Mouse (Mus musculus) right cerebral cortex, postnatal 14 days (tissue): ENCODE results near the gene Syngap1.
"Not testable (repeated sequence)": the region's sequence is repeated elsewhere in the genome, so short reads cannot be mapped to it uniquely, and the experiment has no call there.

ENCODE experiments used
- DNase-seq: peaks from one replicate; pipeline ENCODE4 v3.0.0; 2022

The Syngap1 gene

DNA sequence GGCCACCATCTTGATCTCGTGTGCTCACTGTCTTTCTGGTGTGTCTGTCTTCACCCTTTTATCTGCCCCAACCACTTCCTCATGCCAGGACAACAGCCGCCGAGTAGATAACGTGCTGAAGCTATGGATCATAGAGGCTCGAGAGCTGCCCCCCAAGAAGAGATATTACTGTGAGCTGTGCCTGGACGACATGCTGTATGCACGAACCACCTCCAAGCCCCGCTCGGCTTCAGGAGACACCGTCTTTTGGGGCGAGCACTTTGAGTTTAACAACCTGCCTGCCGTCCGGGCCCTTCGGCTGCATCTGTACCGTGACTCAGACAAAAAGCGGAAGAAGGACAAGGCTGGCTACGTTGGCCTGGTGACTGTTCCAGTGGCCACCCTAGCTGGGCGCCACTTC lies 15.8 kb downstream of the Syngap1 start:
- no peak for DNase-seq

DNA sequence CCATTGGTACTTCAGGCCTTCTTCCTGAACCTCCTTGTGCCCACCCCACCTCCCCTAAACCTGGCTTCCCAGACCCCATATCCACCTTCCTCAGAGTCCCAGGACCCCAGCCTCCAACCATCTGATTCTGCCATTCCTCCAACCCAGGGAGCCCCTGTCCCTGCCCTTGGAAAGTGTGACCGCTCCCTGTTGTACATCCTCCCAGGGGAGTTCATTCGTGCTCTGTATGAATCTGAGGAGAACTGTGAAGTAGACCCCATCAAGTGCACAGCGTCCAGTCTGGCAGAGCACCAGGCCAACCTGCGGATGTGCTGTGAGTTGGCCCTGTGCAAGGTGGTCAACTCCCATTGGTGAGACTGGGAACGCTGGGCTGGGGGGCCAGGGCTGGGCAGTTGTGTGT lies 16.8 kb downstream of the Syngap1 start:
- no peak for DNase-seq

DNA sequence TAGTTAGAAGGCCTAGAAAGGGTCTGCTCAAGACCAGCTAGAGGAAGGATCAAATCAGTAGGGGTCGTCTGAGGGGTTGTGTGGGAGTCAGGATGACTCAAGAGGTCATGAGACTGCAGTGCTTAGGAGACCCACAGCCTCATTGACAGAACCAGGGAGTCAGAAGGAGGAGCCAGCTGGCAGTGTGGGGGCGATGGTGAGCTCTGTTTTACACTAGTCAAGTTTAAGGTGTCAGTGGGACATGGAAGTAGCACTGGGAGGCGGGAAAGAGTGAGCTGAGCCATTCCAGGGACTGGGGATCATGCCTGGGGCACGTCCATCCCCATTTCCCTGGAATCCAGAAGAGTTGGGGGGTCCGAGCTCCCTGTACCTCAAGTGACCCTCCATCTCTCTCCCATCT lies 17.8 kb downstream of the Syngap1 start:
- no peak for DNase-seq

DNA sequence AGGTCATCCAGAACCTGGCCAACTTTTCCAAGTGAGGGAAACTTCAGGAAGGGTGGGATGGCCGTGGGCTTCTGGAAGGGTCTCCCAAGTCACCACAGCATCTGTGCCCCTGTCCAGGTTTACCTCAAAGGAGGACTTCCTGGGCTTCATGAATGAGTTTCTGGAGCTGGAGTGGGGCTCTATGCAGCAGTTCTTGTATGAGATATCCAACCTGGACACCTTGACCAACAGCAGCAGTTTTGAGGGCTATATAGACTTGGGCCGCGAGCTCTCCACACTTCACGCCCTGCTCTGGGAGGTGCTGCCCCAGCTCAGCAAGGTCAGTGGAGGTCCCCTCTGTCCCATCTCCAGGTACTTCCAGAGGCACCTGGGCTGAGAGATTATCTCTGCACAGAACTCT lies 18.8 kb downstream of the Syngap1 start:
- DNase-seq: no peak

DNA sequence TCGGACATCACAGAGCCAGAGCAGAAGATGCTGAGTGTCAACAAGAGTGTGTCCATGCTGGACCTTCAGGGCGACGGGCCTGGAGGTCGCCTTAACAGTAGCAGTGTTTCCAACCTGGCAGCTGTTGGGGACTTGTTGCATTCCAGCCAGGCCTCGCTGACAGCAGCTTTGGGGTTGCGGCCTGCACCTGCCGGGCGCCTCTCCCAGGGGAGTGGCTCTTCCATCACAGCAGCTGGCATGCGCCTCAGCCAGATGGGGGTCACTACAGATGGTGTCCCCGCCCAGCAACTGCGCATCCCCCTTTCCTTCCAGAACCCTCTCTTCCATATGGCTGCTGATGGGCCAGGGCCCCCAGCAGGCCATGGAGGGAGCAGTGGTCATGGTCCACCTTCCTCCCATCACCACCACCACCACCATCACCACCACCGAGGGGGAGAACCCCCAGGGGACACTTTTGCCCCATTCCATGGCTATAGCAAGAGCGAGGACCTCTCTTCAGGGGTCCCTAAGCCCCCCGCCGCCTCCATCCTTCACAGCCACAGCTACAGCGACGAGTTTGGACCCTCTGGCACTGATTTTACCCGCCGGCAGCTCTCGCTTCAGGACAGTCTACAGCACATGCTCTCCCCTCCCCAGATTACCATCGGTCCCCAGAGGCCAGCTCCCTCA lies 20.7 kb downstream of the Syngap1 start:
- no peak for DNase-seq

DNA sequence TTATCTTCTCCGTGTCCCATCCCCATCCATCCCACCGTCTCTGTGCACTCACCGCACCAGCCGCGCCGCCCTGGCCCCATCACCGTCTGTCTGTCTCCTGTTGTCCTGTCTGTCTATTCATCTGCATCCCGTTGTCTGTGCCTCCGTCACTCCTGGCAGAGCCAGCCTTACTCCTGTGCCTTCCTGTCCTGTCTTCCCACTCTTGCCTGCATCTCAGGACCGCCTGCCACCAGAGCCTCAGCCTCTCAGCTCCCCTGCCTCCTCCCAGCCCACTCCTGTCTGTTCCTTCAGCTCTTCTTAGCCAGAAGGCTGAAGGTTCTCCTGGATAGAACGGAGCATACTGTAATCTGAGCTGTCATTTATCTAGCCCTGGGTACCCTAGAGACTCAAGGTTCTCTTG lies 25.9 kb downstream of the Syngap1 start:
- no peak for DNase-seq

DNA sequence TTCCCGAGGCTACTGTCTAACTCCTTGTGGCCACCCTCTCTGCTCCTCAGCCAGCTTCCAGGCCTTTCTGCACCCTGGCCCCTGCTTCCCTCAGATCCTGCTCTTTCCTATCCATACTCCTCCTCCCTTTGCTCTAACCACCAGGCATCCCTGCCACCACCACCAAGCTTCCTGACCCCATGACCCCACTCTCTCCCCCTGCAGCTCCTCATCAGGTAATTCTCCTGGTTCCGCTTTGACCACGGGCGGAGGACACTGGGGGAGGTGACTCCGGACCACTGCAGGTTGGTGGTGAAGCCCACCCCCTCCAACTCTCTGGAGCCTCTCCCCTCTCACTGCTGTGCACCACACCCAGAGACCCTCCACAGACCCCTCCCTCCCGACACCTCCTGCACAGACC lies 26.4 kb downstream of the Syngap1 start:
- DNase-seq: no peak

DNA sequence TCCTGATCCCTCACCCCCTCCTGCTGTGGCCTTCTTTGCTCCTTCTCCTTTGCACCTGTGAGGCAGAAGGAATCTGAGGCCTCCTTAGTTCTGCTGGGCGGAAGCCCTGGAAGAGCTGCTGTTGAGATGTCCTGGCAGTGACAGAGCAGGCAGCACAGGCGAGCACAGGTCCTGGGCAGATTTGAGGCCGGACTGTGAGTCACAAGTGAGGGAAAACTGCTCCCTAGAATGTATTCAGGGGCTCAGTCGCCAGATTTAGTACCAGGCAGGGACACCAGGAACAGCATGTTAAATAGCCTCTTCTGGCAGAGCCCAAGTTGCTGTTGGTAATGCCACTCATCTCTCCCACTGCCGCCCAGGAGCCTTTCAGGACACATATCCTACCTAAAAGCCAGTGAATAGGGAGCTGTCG lies 27.2 kb downstream of the Syngap1 start:
- no peak for DNase-seq

DNA sequence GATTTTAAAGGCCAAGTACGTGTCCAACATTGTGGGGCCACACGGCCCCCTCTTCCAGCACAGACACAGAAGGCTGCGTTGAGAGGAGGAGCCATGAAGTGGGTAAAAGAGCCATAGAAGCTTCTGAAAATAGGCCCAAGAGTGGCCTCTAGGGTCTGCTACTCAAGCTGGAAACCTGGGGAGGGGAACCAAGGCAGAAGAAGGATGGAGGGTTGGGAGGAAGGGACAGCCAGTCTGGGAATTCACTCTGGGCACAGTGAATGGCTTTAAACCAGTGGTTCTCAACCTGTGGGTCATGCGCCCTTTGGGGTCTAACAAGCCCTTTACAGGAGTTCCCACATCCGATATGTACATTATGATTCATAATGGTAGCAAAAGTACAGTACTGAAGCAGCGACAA lies 28.2 kb downstream of the Syngap1 start:
- DNase-seq: no peak

DNA sequence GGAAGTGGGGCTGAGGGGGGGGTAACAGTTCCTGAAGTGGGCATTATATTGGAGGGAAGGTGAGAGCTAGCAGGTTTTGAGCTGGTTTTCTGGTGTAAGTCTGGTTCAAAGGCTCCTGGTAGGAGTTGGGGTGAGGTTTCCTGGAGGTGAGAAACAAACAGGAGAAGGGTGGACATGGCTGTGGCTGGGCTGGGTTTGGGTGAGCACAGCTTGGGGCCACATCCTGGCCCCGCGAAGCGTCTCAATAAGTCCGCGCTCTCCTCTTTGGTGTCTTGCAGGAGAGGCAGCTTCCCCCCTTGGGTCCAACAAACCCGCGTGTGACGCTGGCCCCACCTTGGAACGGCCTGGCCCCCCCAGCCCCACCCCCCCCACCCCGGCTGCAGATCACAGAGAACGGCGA lies 29.2 kb downstream of the Syngap1 start:
- DNase-seq: no peak

DNA sequence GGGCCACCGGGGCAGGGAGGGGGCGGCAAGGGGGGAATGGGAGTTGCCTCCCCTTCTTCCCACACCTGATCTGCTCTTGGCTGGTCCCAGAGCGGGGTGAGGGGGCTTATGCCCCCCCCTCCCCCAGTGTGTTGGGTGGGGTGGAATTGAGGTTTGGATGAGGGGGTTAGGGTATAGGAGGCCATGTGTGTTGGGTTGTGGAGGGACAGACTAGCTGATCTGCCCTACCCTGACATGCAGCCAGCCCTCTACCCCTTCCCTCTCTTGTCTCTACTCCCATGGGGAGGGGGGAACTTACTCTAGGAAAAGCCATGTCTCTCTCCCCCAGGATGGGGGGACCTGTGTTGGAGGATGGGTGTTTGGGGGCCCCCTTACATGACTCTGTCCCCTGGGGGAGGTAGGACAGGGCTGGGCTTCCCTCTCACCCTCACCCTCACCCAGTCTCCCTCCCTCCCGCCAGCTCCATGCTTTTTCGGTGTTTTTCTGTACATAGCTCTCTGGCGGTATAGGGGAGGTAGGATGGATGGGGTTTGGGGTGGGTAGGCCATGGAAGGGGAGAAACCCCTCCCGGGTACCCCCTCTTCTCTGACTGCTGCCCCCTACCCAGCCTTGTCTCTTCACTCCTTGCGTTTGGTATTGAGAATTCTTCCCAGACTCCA lies 30.3 kb downstream of the Syngap1 start:
- DNase-seq: no peak

DNA sequence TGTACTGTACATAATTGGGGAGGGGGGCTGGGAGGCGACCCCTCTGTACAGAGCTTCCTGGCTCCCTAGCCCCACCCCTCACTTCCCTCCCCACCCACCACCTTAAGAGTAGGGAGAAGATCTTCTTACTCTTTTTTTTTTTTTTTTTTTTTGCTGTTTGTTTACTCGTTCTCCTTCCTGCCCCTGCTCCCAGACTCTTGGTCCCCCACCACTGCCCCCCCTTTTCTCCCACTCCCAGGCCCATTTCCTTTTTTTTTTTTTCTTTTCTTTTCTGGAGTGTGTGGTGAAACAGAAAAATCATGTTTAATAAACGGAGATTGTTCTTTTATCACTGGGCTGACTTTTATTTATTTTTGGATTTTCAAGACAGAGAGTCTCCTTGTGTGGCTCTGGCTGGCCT lies 31.1 kb downstream of the Syngap1 start:
- no peak for DNase-seq

DNA sequence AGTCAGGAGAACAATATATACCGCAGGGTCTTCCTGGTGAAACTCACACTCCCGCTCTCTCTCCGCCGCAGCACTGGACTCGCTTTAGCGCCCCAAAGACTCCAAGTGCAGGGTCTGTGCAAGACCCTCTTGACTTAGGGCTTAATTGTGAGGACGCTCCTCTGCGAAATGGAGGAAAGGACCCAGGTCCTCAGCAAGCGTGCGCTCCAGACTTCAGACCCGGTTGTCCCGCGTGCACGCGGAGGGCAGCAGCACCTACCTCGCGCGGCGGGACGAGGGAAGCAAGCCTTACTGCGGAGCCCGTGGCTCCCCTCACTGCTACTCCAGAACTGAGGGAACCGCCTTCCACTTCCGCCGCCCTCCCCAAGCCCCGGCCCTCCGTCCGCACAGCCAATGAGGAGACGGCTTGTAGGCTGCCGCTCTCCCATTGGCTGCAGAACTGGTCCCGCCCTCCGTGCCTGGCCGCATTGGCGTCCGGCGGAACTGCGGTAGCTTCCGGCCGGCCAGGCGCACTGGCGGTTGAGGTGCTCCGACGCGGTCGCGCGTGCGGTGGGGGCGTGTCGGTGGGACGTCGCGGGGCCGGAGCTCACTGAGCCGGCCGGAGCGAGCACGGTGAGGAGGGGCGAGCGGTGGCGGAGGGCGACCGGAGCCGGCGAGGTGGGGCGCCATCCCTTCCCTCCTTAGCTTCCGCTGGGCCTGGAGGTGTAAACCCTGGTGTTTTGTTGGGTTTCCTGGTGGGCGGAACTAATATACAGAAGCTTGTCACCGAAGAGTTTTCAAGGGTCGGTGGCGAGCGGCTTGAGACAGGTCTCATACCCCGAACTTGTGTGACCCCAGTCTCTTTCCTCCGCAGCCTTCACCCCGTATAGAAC lies 31.9 kb downstream of the Syngap1 start, which contains the start of gene Zbtb9:
Zbtb9 (plus strand) TSS at position 465 of the 872 bp plus-strand sequence.
- peak; percentile 95 for DNase-seq

DNA sequence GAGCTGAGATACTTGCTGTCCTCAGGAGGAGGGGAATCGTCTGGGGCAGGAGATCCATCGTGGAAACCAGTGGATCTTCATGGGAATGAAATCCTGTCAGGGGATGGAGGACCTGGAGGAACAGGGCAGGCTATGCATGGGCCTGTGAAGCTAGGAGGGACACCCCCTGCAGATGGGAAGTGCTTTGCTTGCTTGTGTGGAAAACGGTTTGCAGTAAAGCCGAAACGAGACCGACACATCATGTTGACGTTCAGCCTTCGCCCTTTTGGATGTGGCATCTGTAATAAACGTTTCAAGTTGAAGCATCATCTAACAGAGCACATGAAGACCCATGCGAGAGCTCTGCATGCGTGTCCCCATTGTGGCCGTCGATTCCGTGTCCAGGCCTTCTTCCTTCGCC lies 33.5 kb downstream of the Syngap1 start:
- DNase-seq: no peak

DNA sequence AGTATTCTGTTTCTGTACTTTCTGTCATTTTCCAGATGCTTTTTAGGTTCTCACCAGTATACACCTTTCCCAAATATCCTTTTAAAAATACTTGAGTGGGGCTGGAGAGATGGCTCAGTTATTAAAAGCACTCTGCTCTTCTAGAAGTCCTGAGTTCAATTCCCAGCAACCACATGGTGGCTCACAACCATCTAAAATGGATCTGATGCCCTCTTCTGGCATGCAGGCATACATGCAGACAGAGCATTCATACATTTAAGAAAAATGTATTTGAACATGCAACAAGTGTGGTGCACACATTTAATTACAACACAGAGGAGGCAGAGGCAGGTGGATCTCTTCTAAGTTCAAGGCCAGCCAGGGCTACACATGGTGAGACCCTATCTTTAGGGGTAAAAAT lies 34.4 kb downstream of the Syngap1 start:
- DNase-seq: no peak

DNA sequence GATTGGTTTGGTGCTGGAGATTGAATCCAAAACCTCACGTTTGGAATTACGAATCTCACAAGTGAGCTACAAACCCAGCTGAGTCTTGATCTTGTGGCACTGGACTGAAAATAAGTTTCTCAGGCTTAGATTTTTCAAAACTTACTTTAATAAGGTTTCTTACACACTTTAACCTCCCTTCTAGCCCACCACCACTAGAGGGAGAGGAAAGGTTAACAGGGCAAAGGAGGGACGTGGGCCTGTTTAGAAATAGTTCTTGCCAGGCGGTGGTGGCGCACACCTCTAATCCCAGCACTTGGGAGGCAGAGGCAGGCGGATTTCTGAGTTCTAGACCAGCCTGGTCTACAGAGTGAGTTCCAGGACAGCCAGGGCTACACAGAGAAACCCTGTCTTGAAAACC lies 36.3 kb downstream of the Syngap1 start:
- not testable (repeated sequence) for DNase-seq

DNA sequence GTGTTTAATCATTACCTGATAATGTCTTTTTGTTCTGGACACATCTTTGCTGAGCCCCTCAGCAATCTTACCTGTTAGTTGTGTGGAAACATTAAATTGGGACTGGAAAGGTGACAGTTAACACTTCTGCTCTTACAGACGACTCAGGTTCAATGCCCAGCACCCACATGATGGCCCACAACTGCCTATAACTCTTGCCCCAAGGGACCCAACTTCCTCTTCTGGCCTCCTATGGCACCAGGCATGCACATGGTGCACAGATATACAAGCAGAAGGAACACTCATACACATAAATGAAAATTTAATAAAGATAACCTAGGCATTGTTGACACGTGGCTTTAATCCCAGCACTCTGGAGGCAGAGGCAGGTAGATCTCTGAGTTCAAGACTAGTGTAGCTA lies 38.4 kb downstream of the Syngap1 start:
- no peak for DNase-seq

DNA sequence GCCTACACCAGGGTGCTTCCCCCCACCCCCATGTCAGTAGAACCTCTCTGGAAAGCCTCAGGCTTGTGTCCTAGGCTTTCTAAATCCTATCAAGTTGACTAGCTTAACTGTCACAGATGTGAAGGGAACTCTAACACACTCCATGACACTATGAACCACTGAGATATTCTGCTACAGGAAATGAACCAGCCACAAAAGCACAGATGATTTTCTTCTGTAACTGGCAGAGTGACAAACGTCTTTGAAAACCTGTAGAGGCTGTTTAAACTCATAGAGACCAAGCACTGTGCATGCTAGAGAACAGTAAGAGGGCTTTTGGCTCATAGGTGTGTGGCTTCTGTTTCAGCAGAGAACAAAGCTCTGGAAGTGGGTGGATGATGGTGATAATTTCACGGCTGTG lies 40.0 kb downstream of the Syngap1 start:
- DNase-seq: no peak

DNA sequence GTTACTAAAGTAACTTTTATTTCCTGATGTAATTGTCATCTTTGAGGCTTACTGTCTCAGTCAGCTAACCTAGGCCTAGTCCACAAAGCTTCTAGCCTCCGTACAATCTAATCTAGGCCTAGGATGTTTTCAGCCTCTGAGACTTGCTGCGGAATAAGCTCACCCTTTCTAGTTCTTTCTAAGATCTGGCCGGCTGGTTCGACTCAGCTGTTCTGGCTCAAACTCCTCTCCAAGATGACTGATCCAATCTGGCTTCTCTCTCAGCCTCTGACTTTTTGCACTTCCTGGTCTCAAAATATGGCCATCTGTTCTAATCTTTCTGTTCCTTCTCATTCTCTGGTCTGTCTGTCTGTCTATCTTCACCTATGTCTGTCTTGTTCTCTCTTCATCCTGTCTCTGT lies 42.3 kb downstream of the Syngap1 start:
- DNase-seq: no peak

DNA sequence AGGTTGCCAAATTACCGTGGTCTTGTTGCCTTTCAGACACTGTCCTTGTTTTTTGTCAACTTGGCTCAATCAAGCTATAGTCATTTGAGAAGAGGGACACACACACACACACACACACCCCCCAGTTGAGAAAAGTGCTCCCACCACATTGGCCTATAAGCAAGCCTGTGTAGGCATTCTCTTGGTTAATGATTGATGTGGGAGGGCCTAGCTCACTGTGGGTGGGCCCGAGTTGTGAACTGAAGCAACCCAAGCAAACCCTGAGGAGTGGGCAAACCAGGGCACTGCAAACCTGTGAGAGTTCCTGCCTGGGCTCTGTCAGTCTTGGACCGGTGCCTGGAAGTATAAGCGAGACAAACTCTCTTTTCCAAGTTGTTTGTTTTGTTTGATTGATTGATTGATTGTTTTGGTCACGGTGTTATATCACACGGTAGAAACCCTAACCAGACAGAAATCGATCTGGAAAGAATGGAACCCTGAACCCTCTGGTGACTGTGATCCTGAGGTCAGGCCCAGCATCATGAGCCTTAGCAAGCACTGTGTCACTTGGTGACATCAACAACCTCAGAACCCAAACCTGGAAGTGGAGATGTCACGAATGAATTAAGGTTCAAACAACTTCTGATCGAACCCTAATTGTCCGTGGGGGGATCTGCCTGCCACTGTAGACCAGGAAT lies 44.6 kb downstream of the Syngap1 start:
- DNase-seq: no peak

DNA sequence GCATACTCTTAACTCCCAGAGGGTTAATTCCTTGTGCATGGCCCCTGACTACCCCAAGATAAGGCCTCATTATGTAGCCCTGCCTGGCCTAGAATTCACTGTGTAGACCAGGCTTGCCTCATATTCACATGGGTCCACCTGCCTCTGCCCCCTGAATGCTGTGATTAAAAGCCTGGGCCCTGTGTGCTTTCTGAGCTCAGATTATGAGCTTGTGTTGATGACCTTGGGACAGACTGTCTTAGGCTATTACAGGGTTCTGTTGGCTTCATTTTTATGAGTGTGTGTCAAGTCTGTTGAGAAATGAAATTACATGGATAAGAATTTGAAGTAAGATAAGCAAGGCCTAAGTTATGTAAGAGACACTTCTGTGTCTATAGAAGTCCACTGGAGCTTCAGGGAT lies 49.5 kb downstream of the Syngap1 start:
- no peak for DNase-seq

DNA sequence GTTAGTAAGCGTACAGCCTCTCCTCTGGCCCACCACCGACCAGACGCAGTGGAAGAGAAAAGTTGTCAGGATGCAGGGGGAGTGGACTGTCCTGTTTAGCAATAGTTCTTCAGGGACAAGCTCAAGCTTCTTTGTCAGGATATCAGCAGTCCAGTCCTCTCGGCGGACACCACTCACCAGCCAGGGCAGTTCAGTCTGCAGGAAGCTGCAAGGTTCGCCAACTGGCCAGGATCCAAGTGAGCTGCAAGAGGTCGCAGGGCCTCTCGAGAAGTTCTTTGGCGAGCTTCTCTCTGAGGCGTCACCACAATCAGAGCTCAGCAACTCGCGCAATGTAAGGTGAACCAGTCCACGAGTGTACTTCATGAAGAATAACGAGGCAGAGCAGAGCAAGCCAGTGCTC lies 53.4 kb downstream of the Syngap1 start:
- DNase-seq: peak; percentile 56

DNA sequence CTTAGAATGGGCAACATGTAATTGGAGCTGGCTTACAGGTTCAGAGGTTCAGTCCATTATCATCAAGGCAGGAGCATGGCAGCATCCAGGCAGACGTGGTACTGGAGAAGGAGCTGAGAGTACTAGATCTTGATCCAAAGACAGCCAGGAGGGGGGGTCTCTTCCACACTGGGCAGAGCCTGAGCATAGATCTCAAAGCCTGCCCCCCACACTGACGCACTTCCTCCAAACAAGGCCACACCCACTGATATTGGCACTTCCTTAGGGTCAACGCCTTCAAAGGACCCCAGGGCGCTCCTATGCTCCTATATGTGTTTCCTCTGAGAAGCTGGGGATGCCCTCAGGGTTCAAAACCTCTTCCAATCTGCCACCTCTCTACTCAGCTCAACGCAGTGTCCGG lies 54.0 kb downstream of the Syngap1 start:
- no peak for DNase-seq
